ENCODE assay signal across 25 mouse cellular contexts in the genomic region with DNA sequence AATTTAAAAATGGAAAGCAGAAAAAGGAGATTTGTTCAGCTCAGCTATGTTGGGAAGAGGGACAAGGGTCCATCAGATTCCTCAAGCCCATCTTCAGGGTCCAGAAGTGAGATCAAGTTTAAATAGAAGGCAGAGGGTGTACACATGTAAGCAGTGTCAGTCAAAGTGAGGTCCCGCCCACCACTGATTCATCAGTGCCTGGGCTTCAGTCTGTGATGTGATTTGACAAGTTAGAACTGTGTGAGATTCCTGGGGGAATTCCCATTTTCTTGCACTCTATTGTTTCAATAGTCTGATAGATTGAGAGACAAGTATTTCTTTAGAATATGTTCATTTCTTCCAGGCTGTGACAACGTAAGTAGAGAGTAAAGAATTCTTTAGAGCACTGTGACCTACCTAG.
"Had no signal": no experiment of that assay in that cellular context is flagged by ENCODE, and none has a peak within 500 bp of the region (broad histone marks: within the 10 kb centered on the region; RNA-seq: fewer than 3 reads in every experiment).

No protein-coding gene starts in this region.

- H3K27ac ChIP-seq: gastrocnemius, adult 2 months; heart, embryonic 10.5 days; hindbrain, embryonic 10.5 days; hindbrain, embryonic 12.5 days; hindbrain, embryonic 15.5 days; hindbrain, postnatal 0 days; limb, embryonic 13.5 days; limb, embryonic 15.5 days; liver, embryonic 12.5 days; liver, embryonic 14.5 days had no signal

- H3K9me3 ChIP-seq: heart, embryonic 10.5 days; heart, embryonic 12.5 days; hindbrain, embryonic 10.5 days; hindbrain, embryonic 12.5 days; hindbrain, embryonic 15.5 days; limb, embryonic 13.5 days; limb, embryonic 15.5 days; liver, embryonic 12.5 days had no signal

- H3K4me1 ChIP-seq: heart, embryonic 10.5 days; heart, embryonic 12.5 days; hindbrain, embryonic 10.5 days; hindbrain, embryonic 12.5 days; hindbrain, embryonic 15.5 days; limb, embryonic 13.5 days; limb, embryonic 15.5 days; liver, embryonic 12.5 days had no signal

- H3K4me2 ChIP-seq: heart, embryonic 12.5 days; hindbrain, embryonic 12.5 days; hindbrain, embryonic 15.5 days; limb, embryonic 13.5 days; limb, embryonic 15.5 days; liver, embryonic 12.5 days had no signal

- H3K9ac ChIP-seq: heart, embryonic 12.5 days; hindbrain, embryonic 12.5 days; hindbrain, embryonic 15.5 days; limb, embryonic 13.5 days; limb, embryonic 15.5 days; liver, embryonic 12.5 days; liver, embryonic 14.5 days had no signal

- ATAC-seq: hindbrain, postnatal 0 days; intestine, embryonic 16.5 days; liver, embryonic 12.5 days had no signal

- H3K27me3 ChIP-seq: heart, embryonic 12.5 days; hindbrain, embryonic 12.5 days; hindbrain, embryonic 15.5 days; limb, embryonic 13.5 days; limb, embryonic 15.5 days; liver, embryonic 12.5 days had no signal

- H3K4me3 ChIP-seq: gastrocnemius, adult 2 months; heart, embryonic 10.5 days; heart, embryonic 12.5 days; hindbrain, embryonic 10.5 days; hindbrain, embryonic 12.5 days; hindbrain, embryonic 15.5 days; limb, embryonic 13.5 days; limb, embryonic 15.5 days; liver, embryonic 12.5 days had no signal

- DNase-seq: gastrocnemius, adult 2 months; gastrocnemius, postnatal 10 days; gastrocnemius, postnatal 25 days; heart, adult 18-20 months; heart, postnatal 10 days; heart, postnatal 4 days; kidney, adult 11 months; kidney, adult 2 months; kidney, adult 9 months; kidney, postnatal 10 days; kidney, postnatal 36 days; layer of hippocampus, adult 9-11 months; layer of hippocampus, postnatal 36 days; left cerebral cortex, postnatal 4 days had no signal
